Mouse (Mus musculus) ES-E14 (cell line): ENCODE data around the gene Slc35b1. TPM values are rescaled to one million over a fixed set of nuclear protein-coding genes. Genes with fewer than 3 reads are reported as not detected.

Source experiments
- DNase-seq: peaks from one replicate; pipeline ENCODE4 v3.0.0-alpha.2; 2013; ENCODE audit warnings: low read depth, low spot score
- H3K27ac ChIP-seq: 2 replicates; pipeline ENCODE4 v1.5.1; 2012; ENCODE audit warnings: low read depth, mild to moderate bottlenecking, low read length, moderate library complexity, mixed read lengths; ENCODE audit not compliant: poor library complexity, insufficient read depth, severe bottlenecking
- H3K36me3 ChIP-seq: 2 replicates; pipeline ENCODE4 v1.6.1; 2012; ENCODE audit warnings: mild to moderate bottlenecking, low read length, moderate library complexity, mixed read lengths; ENCODE audit not compliant: control insufficient read depth, poor library complexity, insufficient read depth, severe bottlenecking
- H3K4me1 ChIP-seq, 2 experiments: fragments of 150-350 bp in 1 of 2; sonication (generic) in 1 of 2; 2 replicates each; pipeline ENCODE4 v1.6.1; 2012; ENCODE audit warnings: low read length in 2 of 2, mild to moderate bottlenecking in 1 of 2, mixed read lengths in 1 of 2; ENCODE audit not compliant: control insufficient read depth in 2 of 2, insufficient read depth in 2 of 2, poor library complexity in 1 of 2
- H3K4me3 ChIP-seq, 2 experiments: fragments of 150-350 bp in 1 of 2; sonication (generic) in 1 of 2; 2 replicates each; pipeline ENCODE4 v1.5.1; 2012; ENCODE audit warnings: low read length in 2 of 2, low read depth in 1 of 2, mild to moderate bottlenecking in 1 of 2, mixed read lengths in 1 of 2; ENCODE audit not compliant: insufficient read depth in 1 of 2, poor library complexity in 1 of 2, severe bottlenecking in 1 of 2
- H3K9ac ChIP-seq: 2 replicates; pipeline ENCODE4 v1.6.1; 2012; ENCODE audit warnings: low read depth, mild to moderate bottlenecking, low read length, mixed read lengths; ENCODE audit not compliant: poor library complexity, insufficient read depth, severe bottlenecking
- H3K9me3 ChIP-seq: fragments of 150-350 bp; sonication (generic); 2 replicates; pipeline ENCODE4 v1.6.1; 2012; ENCODE audit warnings: low read depth, mild to moderate bottlenecking, low read length; ENCODE audit not compliant: control insufficient read depth, insufficient read depth
- CHD2 ChIP-seq: IDR thresholded peaks from 2 replicates; pipeline ENCODE4 v1.6.1; 2014; ENCODE audit warnings: mild to moderate bottlenecking, low read depth, low read length, inconsistent platforms
- HCFC1 ChIP-seq: IDR thresholded peaks from 2 replicates; pipeline ENCODE4 v1.6.1; 2012; ENCODE audit warnings: low read length, inconsistent platforms, borderline replicate concordance; ENCODE audit not compliant: insufficient read depth
- MAFK ChIP-seq: IDR thresholded peaks from 2 replicates; pipeline ENCODE4 v1.6.1; 2014; ENCODE audit warnings: mild to moderate bottlenecking, low read depth, low read length, inconsistent platforms; ENCODE audit not compliant: insufficient read depth
- ZC3H11A ChIP-seq: IDR thresholded peaks from 2 replicates; pipeline ENCODE4 v1.6.1; 2012; ENCODE audit warnings: low read depth, mild to moderate bottlenecking, inconsistent platforms, low read length, borderline replicate concordance
- ZNF384 ChIP-seq: IDR thresholded peaks from 2 replicates; pipeline ENCODE4 v1.6.1; 2012; ENCODE audit warnings: low read depth, low read length, inconsistent platforms
- in situ Hi-C, 2 experiments: fragments of 600-800 bp; cut with MboI; formaldehyde crosslinking; loops; one replicate each; pipeline ENCODE4 v1.15.1; 2025; ENCODE audit warnings: low sequenced_read_pairs in 2 of 2, inconsistent platforms in 1 of 2; ENCODE audit not compliant: unreplicated experiment in 2 of 2
- total RNA-seq: library from RNA; depleted of rRNA; stranded (reverse); fragments of 300-350 nt; gene quantifications from 2 replicates; pipeline ENCODE4 v1.2.3, GENCODE M21; 2012; rRNA removed

Gene Slc35b1
- total RNA-seq: 145 and 156 TPM in 2 replicates

GRCm38 (mm10) chr11:95384319-95384972 lies at the start of gene Slc35b1:
TSS of gene Slc35b1 (plus strand) at chr11:95384692.
- H3K36me3 ChIP-seq: peaks cover 35% of the 10 kb centered on the region
- H3K27ac ChIP-seq: peak within 1 kb of the TSS; percentile 88
- DNase-seq: peak; percentile 99
- TF ChIP-seq MAFK (0 out of 2 replicates have a peak, but pooled peaks have one; percentile 40), CHD2 (no peak), ZNF384 (peak; percentile 100), ZC3H11A (peak; percentile 74; the same call in 1 of the 2 replicates), HCFC1 (peak; percentile 80)
- in situ Hi-C loops: no loop called here
- H3K4me3 ChIP-seq: peak within 1 kb of the TSS; percentile 57 to 85
- peak within 1 kb of the TSS; percentile 97 for H3K9ac ChIP-seq
- H3K9me3 ChIP-seq: no peaks in the 10 kb centered on the region
- H3K4me1 ChIP-seq: no peaks in the 10 kb centered on the region

GRCm38 (mm10) chr11:95336568-95337128 lies 47.8 kb upstream of the Slc35b1 start, which contains the start of gene Fam117a:
TSS of gene Fam117a (plus strand) at chr11:95337018.
- peak within 1 kb of the TSS; percentile 92 to 93 for H3K4me3 ChIP-seq
- H3K9ac ChIP-seq: peak within 1 kb of the TSS; percentile 79
- peaks cover 2% of the 10 kb centered on the region in 2 experiments; a peak in 3 of 4 replicates for H3K4me1 ChIP-seq
- no peaks in the 10 kb centered on the region for H3K36me3 ChIP-seq
- peak; percentile 90 for DNase-seq
- H3K27ac ChIP-seq: peak within 1 kb of the TSS; percentile 25; the same call in 1 of the 2 replicates
- in situ Hi-C loops: no loop called here
- H3K9me3 ChIP-seq: no peaks in the 10 kb centered on the region
- peak; percentile 100 for TF ChIP-seq ZNF384
- peak; percentile 89 for TF ChIP-seq CHD2
- TF ChIP-seq MAFK: no peak; the same call in 1 of the 2 replicates

- peak; percentile 74 for DNase-seq
- Histone ChIP-seq H3K4me3 (peak overlapping the region; percentile 92 to 93), H3K36me3 (no peaks in the 10 kb centered on the region), H3K27ac (peak overlapping the region; percentile 25; the same call in 1 of the 2 replicates), H3K9ac (peak overlapping the region; percentile 79), H3K9me3 (no peaks in the 10 kb centered on the region), H3K4me1 (peaks cover 2% of the 10 kb centered on the region in 2 experiments; a peak in 3 of 4 replicates)
- TF ChIP-seq MAFK (no peak), ZNF384 (peak; percentile 34; the same call in 1 of the 2 replicates)
- in situ Hi-C loops: no loop called here
Observed at GRCm38 (mm10) chr11:95337129-95337813, 47.2 kb upstream of the Slc35b1 start.

- no peak overlapping the region for H3K27ac ChIP-seq
- H3K4me1 ChIP-seq: peaks cover 2% of the 10 kb centered on the region in 2 experiments; a peak in 3 of 4 replicates
- no peak for TF ChIP-seq ZNF384
- TF ChIP-seq MAFK: no peak
- no peak for TF ChIP-seq CHD2
- no peak for TF ChIP-seq ZC3H11A
- no peak for TF ChIP-seq HCFC1
- no peaks in the 10 kb centered on the region for H3K36me3 ChIP-seq
- in situ Hi-C loops: no loop called here
- peak overlapping the region; percentile 92 to 93 for H3K4me3 ChIP-seq
- DNase-seq: no peak
- H3K9ac ChIP-seq: peak overlapping the region; percentile 79; the same call in 1 of the 2 replicates
- no peaks in the 10 kb centered on the region for H3K9me3 ChIP-seq
Observed at GRCm38 (mm10) chr11:95337846-95338342, 46.6 kb upstream of the Slc35b1 start.
